Mouse (Mus musculus) embryonic facial prominence, embryonic 12.5 days (tissue): ENCODE measurements around the gene Ppef2. TPM values are rescaled to one million over a fixed set of nuclear protein-coding genes. Genes with fewer than 3 reads are reported as not detected.

Experiments used
- ATAC-seq: fragments of 200-750 bp; cut with Nextera tagmentation; 2 replicates; pipeline ENCODE4 v1.8.0; 2017; ENCODE audit not compliant: insufficient number of reproducible peaks, insufficient read depth, low FRiP score, low TSS enrichment
- H3K27ac ChIP-seq: fragments of 300-500 bp; sonication (generic); 2 replicates; pipeline ENCODE4 v1.5.1; 2016; ENCODE audit warnings: mild to moderate bottlenecking
- H3K27me3 ChIP-seq: fragments of 300-500 bp; sonication (generic); 2 replicates; pipeline ENCODE4 v1.6.1; 2016; ENCODE audit warnings: mild to moderate bottlenecking, moderate library complexity
- H3K36me3 ChIP-seq: fragments of 300-500 bp; sonication (generic); 2 replicates; pipeline ENCODE4 v1.6.1; 2016; ENCODE audit warnings: mild to moderate bottlenecking
- H3K4me1 ChIP-seq: fragments of 300-500 bp; sonication (generic); 2 replicates; pipeline ENCODE4 v1.6.1; 2016
- H3K4me2 ChIP-seq: fragments of 300-500 bp; sonication (generic); replicated peaks from 2 replicates; pipeline ENCODE4 v1.6.1; 2016; ENCODE audit warnings: mild to moderate bottlenecking, moderate library complexity
- H3K4me3 ChIP-seq: fragments of 300-500 bp; sonication (generic); 2 replicates; pipeline ENCODE4 v1.5.1; 2016; ENCODE audit warnings: mild to moderate bottlenecking
- H3K9ac ChIP-seq: fragments of 300-500 bp; sonication (generic); 2 replicates; pipeline ENCODE4 v1.6.1; 2016; ENCODE audit warnings: mild to moderate bottlenecking, moderate library complexity
- H3K9me3 ChIP-seq: fragments of 300-500 bp; sonication (generic); 2 replicates; pipeline ENCODE4 v1.6.1; 2016; ENCODE audit warnings: mild to moderate bottlenecking, moderate library complexity
- WGBS: fragments of 180-500 bp; shearing (Covaris S2); methylation state at CpG from one replicate; pipeline ENCODE4 v1.1.7; 2016; 5-methylcytosine and 5-hydroxymethylcytosine counted together
- polyA plus RNA-seq: library from polyadenylated mRNA; unstranded; fragments of >200 nt; fragmentation: Nextera tagmentation; extraction: Ambion mirVana; gene quantifications from 2 replicates; pipeline ENCODE4 v1.2.1, GENCODE M21; 2016

Gene Ppef2
- polyA plus RNA-seq, 1 experiment from 2014 or later = 0.26 TPM

DNA sequence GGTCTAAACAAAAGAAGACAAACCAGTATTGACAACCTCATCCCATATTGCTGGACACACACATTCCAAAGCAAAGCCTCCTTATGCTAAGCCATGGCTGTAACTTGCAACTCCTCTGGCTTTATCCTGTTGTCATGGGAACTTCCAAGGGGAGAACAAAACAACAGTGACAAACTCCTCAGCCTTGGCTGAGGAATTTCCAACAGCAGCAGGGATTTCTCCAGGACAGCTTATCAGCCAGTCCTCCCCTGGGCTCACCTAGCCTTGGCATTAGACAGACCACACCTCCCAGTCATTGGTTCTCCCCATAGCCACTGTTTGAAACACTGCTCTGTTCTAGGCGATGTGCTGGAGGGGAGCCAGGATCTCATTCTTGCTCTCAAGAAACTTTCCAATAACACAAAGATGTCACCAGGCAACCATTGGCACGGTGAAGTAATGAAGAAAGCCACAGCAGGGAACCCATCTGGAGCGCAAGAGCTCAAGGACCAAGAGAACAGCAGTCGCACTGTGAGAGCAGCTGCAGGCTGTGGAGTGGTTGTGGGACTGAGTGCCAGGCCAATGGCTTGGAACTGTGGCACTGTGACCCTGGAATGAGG lies 7.8 kb upstream of the Ppef2 start:
- Histone ChIP-seq H3K36me3 (no peaks in the 10 kb centered on the region), H3K27me3 (no peaks in the 10 kb centered on the region), H3K4me3 (no peak overlapping the region), H3K4me2 (no peak overlapping the region), H3K4me1 (no peaks in the 10 kb centered on the region), H3K9ac (no peak overlapping the region), H3K9me3 (no peaks in the 10 kb centered on the region), H3K27ac (no peak overlapping the region)
- ATAC-seq = peak; percentile 60; the same call in 1 of the 2 replicates
- WGBS = 32% methylated on average over 4 of the region's 4 CpGs

DNA sequence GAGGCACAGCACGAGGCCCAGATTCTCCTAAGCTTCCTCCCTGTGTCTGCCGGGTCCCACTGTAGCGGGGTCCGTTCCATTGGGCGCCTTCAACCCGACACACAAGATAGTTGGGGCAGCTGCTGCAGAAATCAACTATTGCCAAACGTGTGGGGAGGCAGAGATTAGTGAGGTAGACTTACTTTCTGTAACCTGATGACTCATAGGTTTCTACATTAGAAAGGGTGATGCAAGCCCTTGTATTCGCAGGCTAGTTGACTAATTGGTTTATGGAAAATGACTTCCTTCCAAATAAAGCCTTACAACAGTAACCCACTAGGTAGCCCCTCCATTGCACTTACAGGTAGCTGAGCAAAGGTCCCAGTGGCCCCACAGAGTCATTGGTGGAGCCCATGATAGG lies 6.6 kb upstream of the Ppef2 start:
- Histone ChIP-seq H3K27ac (no peak overlapping the region), H3K27me3 (no peaks in the 10 kb centered on the region), H3K4me3 (no peak overlapping the region), H3K9ac (no peak overlapping the region), H3K36me3 (no peaks in the 10 kb centered on the region), H3K9me3 (no peaks in the 10 kb centered on the region), H3K4me1 (no peaks in the 10 kb centered on the region), H3K4me2 (no peak overlapping the region)
- WGBS = 86% methylated on average over 8 of the region's 8 CpGs
- no peak for ATAC-seq

DNA sequence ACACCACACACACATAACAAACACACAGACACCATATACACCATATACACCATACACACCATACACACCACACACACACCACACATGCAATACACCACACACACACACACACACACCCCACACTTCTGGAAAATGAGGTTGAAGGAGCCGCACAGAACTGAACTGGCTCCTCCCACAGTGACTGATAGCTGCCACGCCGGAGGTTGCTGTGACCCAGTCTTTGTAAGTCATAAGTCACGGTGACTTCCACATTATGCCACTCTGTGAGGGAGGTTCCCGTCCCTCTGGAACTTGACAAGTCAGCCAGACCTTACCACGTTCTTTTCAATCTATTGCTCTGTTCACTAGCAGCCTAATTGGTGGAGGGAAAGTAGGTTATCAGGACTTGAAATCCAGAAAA lies 1.6 kb downstream of the Ppef2 start:
- no peaks in the 10 kb centered on the region for H3K9me3 ChIP-seq
- no peak for ATAC-seq
- H3K27me3 ChIP-seq = 0 out of 2 replicates have a peak, but pooled peaks cover 5% of the 10 kb centered on the region
- peaks cover 5% of the 10 kb centered on the region; the same call in 1 of the 2 replicates for H3K4me1 ChIP-seq
- no peak overlapping the region for H3K4me2 ChIP-seq
- H3K4me3 ChIP-seq = no peak overlapping the region
- no peak overlapping the region for H3K27ac ChIP-seq
- no peaks in the 10 kb centered on the region for H3K36me3 ChIP-seq
- H3K9ac ChIP-seq = no peak overlapping the region
- WGBS = 73% methylated on average over 6 of the region's 6 CpGs

DNA sequence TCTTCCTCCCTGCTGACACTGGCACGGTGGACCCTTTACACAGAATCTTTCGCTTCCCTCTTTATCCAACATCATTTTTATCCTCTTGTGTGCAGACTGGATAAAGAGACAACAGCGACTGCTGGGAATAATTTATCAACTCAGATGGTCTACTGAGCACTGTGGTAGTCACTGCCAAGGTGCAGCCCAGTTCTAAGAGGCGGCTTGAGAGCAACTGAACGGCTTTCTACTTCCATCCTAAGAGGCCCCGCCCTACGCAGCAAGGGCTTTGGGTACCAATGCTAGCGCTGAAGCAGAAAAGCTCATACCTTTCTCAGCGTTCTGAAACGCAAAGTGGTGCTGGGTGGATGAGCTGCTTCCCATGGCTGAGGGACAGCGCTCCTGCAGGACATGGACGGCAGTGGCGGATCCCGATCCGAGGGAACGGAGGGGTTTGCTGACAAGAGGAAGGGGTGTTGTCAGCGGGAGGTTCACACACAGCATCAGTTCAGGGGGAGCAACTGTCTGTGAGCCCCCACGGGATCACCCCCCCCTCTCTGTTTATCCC lies 3.2 kb downstream of the Ppef2 start:
- Histone ChIP-seq H3K9me3 (no peaks in the 10 kb centered on the region), H3K9ac (no peak overlapping the region), H3K27me3 (0 out of 2 replicates have a peak, but pooled peaks cover 5% of the 10 kb centered on the region), H3K4me3 (no peak overlapping the region), H3K36me3 (no peaks in the 10 kb centered on the region), H3K4me1 (peaks cover 5% of the 10 kb centered on the region; the same call in 1 of the 2 replicates), H3K4me2 (peak overlapping the region; percentile 17; the same call in 1 of the 2 replicates), H3K27ac (no peak overlapping the region)
- no peak for ATAC-seq
- WGBS = 18% methylated on average over 18 of the region's 18 CpGs

DNA sequence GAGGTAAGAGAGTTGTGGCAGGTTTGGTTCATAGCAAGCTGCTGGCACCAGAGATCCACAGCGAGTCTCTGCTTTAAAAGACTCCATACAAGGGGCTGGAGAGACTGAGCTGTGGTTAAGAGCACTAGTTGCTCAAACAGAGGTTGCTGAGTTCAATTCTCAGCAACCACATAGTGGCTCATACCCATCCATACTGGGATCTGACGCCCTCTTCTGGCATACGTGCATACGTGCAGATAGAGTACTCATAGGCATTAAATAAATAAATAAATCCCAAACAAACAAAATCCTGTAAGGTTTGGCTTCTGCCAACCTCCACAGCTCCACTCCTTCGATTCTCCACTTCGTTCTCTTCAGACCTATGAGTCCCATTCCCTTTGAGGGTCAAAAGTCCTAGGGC lies 4.0 kb downstream of the Ppef2 start:
- Histone ChIP-seq H3K36me3 (no peaks in the 10 kb centered on the region), H3K4me1 (peaks cover 5% of the 10 kb centered on the region; the same call in 1 of the 2 replicates), H3K9me3 (no peaks in the 10 kb centered on the region), H3K27me3 (0 out of 2 replicates have a peak, but pooled peaks cover 5% of the 10 kb centered on the region), H3K4me2 (no peak overlapping the region), H3K9ac (no peak overlapping the region), H3K4me3 (no peak overlapping the region), H3K27ac (no peak overlapping the region)
- ATAC-seq = no peak
- WGBS = 87% methylated on average over 6 of the region's 6 CpGs

DNA sequence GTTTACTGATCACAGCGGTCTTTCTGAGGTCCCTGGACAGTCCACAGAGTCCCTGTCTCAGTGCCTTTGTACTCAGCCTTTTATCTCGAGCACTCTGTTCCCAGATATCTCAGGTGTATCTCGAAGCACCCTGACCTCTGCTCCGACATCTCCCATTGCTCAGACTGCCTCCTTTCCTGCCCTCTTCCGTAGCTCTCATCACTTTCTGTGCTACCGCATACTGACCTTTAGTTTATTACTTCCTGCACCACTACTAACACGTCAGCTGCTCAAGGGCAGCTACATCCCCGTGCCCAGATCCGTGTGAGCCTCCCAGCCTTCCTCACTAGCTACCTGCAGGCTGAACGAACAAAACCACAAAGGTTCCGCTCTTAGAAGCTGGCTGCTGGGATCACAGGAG lies 7.5 kb downstream of the Ppef2 start:
- 84% methylated on average over 11 of the region's 11 CpGs for WGBS
- Histone ChIP-seq H3K9ac (no peak overlapping the region), H3K9me3 (no peaks in the 10 kb centered on the region), H3K4me1 (peaks cover 5% of the 10 kb centered on the region; the same call in 1 of the 2 replicates), H3K27ac (no peak overlapping the region), H3K27me3 (no peaks in the 10 kb centered on the region), H3K36me3 (no peaks in the 10 kb centered on the region), H3K4me3 (no peak overlapping the region), H3K4me2 (no peak overlapping the region)
- no peak for ATAC-seq

DNA sequence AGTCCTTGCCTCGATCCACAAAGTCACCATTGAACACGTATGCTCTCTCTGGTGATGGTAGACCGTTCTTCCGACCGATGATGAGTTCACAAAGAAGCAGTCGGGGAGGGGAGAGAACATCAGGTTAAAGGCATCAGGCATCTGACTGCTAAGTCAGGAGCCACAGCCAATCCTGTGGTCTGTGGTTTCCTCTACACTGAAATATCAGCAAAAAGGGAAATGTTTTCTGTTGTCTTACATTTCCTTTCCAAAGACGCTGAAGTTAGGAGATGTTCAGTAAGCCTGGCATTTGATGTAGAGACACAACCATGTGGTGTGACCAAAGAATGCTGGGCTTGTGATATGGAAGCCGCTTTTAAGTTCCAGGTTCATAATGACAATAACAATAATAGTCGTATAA lies 10.6 kb downstream of the Ppef2 start:
- 90% methylated on average over 9 of the region's 9 CpGs for WGBS
- H3K27ac ChIP-seq = no peak overlapping the region
- no peak overlapping the region for H3K9ac ChIP-seq
- H3K27me3 ChIP-seq = no peaks in the 10 kb centered on the region
- H3K4me1 ChIP-seq = no peaks in the 10 kb centered on the region
- H3K4me3 ChIP-seq = no peak overlapping the region
- H3K4me2 ChIP-seq = no peak overlapping the region
- H3K9me3 ChIP-seq = no peaks in the 10 kb centered on the region
- no peaks in the 10 kb centered on the region for H3K36me3 ChIP-seq
- ATAC-seq = no peak

DNA sequence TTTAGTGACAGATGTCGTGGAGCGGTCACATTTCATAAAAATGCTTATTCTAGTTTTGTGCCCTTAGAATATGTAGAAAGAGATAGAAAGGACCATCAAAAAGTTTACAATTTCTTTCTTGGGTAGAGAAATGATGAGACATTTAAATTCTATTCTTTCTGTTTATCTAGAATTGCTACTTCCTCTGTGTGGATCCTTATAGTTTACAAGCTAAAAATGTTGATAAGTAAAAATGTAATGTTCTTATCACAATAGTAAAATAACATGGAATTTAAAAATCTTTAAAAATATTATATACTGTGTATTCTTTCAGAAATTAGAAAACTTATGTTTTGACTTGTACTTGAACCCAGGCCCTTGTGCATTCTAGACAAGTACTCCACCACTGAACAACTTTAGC lies 11.2 kb downstream of the Ppef2 start:
- Histone ChIP-seq H3K27ac (no peak overlapping the region), H3K9ac (no peak overlapping the region), H3K36me3 (no peaks in the 10 kb centered on the region), H3K4me3 (no peak overlapping the region), H3K27me3 (no peaks in the 10 kb centered on the region), H3K4me2 (no peak overlapping the region), H3K4me1 (no peaks in the 10 kb centered on the region), H3K9me3 (no peaks in the 10 kb centered on the region)
- no peak for ATAC-seq
- 94% methylated on average over 2 of the region's 2 CpGs for WGBS

DNA sequence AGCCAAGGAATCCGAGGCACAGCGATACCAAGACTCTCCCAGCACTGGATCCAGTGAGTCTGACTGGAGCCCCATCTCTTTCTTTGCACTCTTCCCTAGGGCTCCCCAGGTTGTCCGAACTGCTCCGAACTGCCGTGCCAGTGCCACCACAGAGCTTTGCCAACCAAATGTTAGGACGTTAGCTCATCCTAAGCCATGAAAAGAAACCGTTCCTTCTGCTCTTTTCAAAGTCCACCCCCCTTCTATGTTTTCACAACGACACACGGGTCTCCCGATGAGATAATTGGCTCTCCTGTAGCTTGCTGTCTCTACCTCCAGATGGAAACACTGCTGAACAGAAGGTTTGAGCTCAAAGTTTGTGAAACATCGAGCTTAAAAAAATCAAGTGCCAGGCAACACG lies 15.3 kb downstream of the Ppef2 start:
- Histone ChIP-seq H3K4me3 (no peak overlapping the region), H3K4me2 (no peak overlapping the region), H3K36me3 (no peaks in the 10 kb centered on the region), H3K27ac (no peak overlapping the region), H3K9me3 (no peaks in the 10 kb centered on the region), H3K4me1 (no peaks in the 10 kb centered on the region), H3K27me3 (no peaks in the 10 kb centered on the region; the same call in 1 of the 2 replicates), H3K9ac (no peak overlapping the region)
- WGBS = 90% methylated on average over 12 of the region's 12 CpGs
- no peak for ATAC-seq

DNA sequence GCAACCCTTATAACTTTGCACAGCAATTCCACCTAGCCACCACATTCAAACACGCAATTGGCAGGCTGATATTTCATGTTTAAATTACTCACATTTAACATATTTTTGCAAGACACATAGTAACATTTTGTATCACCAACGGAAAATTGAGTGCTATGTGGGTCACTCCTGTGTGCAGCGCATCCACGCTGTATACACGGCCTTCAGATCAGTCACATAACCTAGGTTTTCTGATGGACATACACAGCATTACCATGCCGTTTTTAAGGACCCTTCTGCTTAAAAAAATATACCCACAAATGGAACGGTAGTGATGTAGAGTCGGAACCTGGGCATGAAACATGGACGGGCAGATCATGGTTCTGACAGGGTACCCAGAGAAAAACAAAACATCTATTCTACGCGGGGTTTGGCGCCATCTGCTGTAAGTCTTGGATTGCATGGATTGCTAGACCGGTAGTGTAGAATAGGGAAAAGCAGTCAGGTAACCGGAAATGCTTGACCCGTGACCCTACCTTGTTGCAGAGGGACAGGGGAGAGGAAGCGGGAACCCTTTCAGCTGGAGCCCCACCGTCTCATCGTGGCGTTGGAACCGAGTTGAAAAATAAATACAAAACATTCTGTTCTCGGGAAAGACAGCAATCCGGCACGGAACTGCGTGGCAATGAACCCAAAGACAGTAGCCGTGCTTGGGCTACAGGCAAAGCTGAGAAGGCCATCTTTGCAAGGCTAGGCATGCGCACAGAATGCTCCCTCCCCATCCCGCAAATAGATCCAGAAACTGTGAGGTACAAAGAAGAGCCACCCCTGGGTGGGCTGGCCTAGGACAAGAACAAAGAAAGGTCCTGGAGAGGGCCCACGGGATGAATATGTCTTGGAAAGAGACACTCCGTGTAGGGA lies 16.5 kb downstream of the Ppef2 start:
- WGBS = 42% methylated on average over 29 of the region's 29 CpGs
- H3K4me3 ChIP-seq = no peak overlapping the region
- no peak overlapping the region for H3K27ac ChIP-seq
- no peaks in the 10 kb centered on the region for H3K4me1 ChIP-seq
- H3K27me3 ChIP-seq = no peaks in the 10 kb centered on the region; the same call in 1 of the 2 replicates
- H3K36me3 ChIP-seq = no peaks in the 10 kb centered on the region
- no peak for ATAC-seq
- H3K9me3 ChIP-seq = no peaks in the 10 kb centered on the region
- H3K9ac ChIP-seq = no peak overlapping the region
- 0 out of 2 replicates have a peak overlapping the region, but pooled peaks have one; percentile 19 for H3K4me2 ChIP-seq

DNA sequence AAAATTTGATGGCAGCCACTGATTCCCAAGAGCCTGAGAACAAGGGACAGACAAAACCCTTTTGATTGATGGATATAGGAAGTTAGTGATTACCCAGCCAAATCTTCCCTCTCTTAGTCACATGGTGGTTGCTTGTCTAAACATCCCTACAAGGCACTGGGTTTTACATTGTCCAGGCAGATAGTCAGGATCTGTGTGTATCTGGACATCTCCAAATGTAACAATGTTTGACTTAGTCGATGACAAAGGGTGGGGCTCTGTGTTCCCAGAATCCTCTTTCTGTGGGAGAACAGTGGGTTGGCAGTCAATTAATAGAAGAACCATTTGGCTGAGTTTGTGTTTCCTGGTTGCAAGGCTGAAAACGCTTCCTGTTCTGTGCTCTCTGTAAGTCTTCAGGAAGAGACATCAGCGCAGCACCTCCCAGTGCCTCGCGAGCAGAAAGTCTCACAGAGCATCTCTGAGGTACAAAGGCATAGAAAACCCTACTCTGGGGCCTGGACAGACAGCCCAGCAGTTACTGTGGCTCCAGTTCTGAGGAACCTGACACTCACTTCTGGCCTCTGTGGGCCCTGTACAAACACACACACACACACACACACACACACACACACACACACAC lies 21.0 kb downstream of the Ppef2 start:
- Histone ChIP-seq H3K4me2 (no peak overlapping the region), H3K27ac (no peak overlapping the region), H3K9ac (no peak overlapping the region), H3K9me3 (no peaks in the 10 kb centered on the region), H3K4me1 (no peaks in the 10 kb centered on the region), H3K4me3 (no peak overlapping the region), H3K36me3 (no peaks in the 10 kb centered on the region), H3K27me3 (no peaks in the 10 kb centered on the region; the same call in 1 of the 2 replicates)
- ATAC-seq = 0 out of 2 replicates have a peak, but pooled peaks have one; percentile 15
- 54% methylated on average over 5 of the region's 5 CpGs for WGBS
